ENCODE assay signal across 9 mouse cellular contexts in the genomic region with DNA sequence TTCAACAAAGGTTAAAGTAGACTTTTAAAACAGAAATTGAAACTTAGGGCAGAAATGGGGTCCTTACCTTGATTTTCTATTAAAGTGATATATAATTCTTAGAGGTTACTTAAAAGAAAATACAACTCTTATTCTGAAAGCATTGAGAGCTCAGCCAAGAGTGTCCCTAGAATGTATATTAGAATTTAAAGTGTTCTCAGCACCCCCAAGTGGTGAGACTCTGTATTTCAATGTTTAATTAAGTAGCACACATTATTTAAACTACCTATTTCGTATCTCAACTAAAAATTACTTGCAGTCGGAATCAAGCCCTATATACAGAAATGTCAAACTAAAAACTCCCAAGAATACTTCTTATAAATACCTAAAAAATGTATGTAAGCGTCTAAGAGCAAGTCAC. TPM values are rescaled to one million over a fixed set of nuclear protein-coding genes. Genes with fewer than 3 reads are reported as not detected.
DNase-seq lines count a peak whose midpoint lies in the region; ATAC-seq and TF ChIP-seq lines count a peak whose summit lies in the region.
"Had no signal": no experiment of that assay in that cellular context is flagged by ENCODE, and none has a peak within 500 bp of the region (broad histone marks: within the 10 kb centered on the region; RNA-seq: fewer than 3 reads in every experiment).

No protein-coding gene starts in this region.

- H3K27ac ChIP-seq in liver, postnatal 0 days (ENCODE audit: low read depth): no peak overlapping the region
- no peak overlapping the region for H3K27ac ChIP-seq in liver, embryonic 11.5 days (ENCODE audit: low read depth, low read length)

- no peaks in the 10 kb centered on the region for H3K27me3 ChIP-seq in liver, postnatal 0 days (ENCODE audit: insufficient read depth, low read length)
- no peaks in the 10 kb centered on the region for H3K27me3 ChIP-seq in liver, embryonic 11.5 days (replicated peaks; ENCODE audit: control insufficient read depth, insufficient read depth, low read length)

- no peak overlapping the region for H3K4me2 ChIP-seq in liver, postnatal 0 days (ENCODE audit: low read depth, low read length)
- no peak overlapping the region for H3K4me2 ChIP-seq in liver, embryonic 11.5 days

- WGBS in liver, postnatal 0 days (ENCODE audit: insufficient replicate concordance): 60% methylated on average over 3 of the region's 3 CpGs
- 64% methylated on average over 3 of the region's 3 CpGs for WGBS in liver, embryonic 11.5 days

- no peaks in the 10 kb centered on the region for H3K9me3 ChIP-seq in liver, postnatal 0 days (ENCODE audit: low read length)
- no peaks in the 10 kb centered on the region for H3K9me3 ChIP-seq in liver, embryonic 11.5 days (ENCODE audit: control insufficient read depth, low read length)

- ATAC-seq in liver, postnatal 0 days: no peak
- no peak for ATAC-seq in liver, embryonic 11.5 days (replicated peaks; ENCODE audit: low FRiP score)

- no peaks in the 10 kb centered on the region for H3K4me1 ChIP-seq in liver, postnatal 0 days (ENCODE audit: insufficient read depth)
- no peaks in the 10 kb centered on the region for H3K4me1 ChIP-seq in liver, embryonic 11.5 days (replicated peaks; ENCODE audit: control insufficient read depth, insufficient read depth, low read length)

- peaks cover 56% of the 10 kb centered on the region for H3K36me3 ChIP-seq in liver, postnatal 0 days (replicated peaks; ENCODE audit: insufficient read depth, low read length)
- H3K36me3 ChIP-seq in liver, embryonic 11.5 days (ENCODE audit: control insufficient read depth, insufficient read depth, low read length): no peaks in the 10 kb centered on the region; the same call in 1 of the 2 replicates

- DNase-seq in cerebellum, postnatal 10 days: peak; percentile 51 to 71
- no peak for DNase-seq in cerebellum, postnatal 36 days
- DNase-seq in liver, postnatal 0 days: no peak
- no peak for DNase-seq in liver, embryonic 11.5 days (ENCODE audit: low spot score)
- peak; percentile 47 for DNase-seq in c-Kit-positive CD71-negative TER-119-negative erythroid progenitor cells, embryonic 14.5 days (ENCODE audit: low read depth)
- peak; percentile 27 to 41 for DNase-seq in kidney, postnatal 36 days
- no peak for DNase-seq in right cerebral cortex, postnatal 25 days
- no peak for DNase-seq in spleen, postnatal 4 days (ENCODE audit: low spot score in 2 of 2)

- peak; percentile 51 for TF ChIP-seq CTCF in liver, postnatal 0 days (IDR thresholded peaks at IDR 0.05; ENCODE audit: low read depth)

- no peak overlapping the region for H3K9ac ChIP-seq in liver, postnatal 0 days (replicated peaks)
- H3K9ac ChIP-seq in liver, embryonic 11.5 days (ENCODE audit: low read depth, low read length): no peak overlapping the region

- no peak overlapping the region for H3K4me3 ChIP-seq in liver, postnatal 0 days (ENCODE audit: low read depth, low read length)
- no peak overlapping the region for H3K4me3 ChIP-seq in liver, embryonic 11.5 days (ENCODE audit: low read depth, low read length)
- H3K4me3 ChIP-seq: myocyte had no signal

- TF ChIP-seq EP300 in liver, postnatal 0 days (IDR thresholded peaks at IDR 0.05; ENCODE audit: low read depth): no peak

RNA-seq across cellular contexts. Expression of gene Lnpep, which starts 57.8 kb away (rescaled TPM):
- polyA plus RNA-seq in liver, postnatal 0 days (2015; fragmentation: Nextera tagmentation; extraction: Ambion mirVana): 2.4 and 3.1 TPM in 2 replicates
- 6.6 and 6.8 TPM in 2 replicates for polyA plus RNA-seq in liver, embryonic 11.5 days (2014; fragmentation: Nextera tagmentation; extraction: Ambion mirVana)

Comparison
In these comparisons a context has a peak if more than half of its experiments do, and no peak if none do; other contexts are left out.
1. DNase-seq: peak in cerebellum, postnatal 10 days (2 of 2), c-Kit-positive CD71-negative TER-119-negative erythroid progenitor cells, embryonic 14.5 days (single experiment) and kidney, postnatal 36 days (2 of 2); none in cerebellum, postnatal 36 days (0 of 2), liver, postnatal 0 days (single experiment), liver, embryonic 11.5 days (single experiment), right cerebral cortex, postnatal 25 days (single experiment) and spleen, postnatal 4 days (0 of 2).